Mouse (Mus musculus): ENCODE measurements at regions not wholly inside any gene's neighbourhood (a gene's known extent, or its start where the extent isn't known, plus 50 kb on each side); places are given as distances from the start of the nearest gene placed in this dataset.
A peak's percentile ranks its signal among the peaks of the same experiment; 100 is the strongest.

GRCm38 (mm10) chr17:41990804-41991203 is 324.9 kb upstream of the Ptchd4 start:
- no peak for DNase-seq (ENCODE audit: low spot score in 2 of 2)

DNA sequence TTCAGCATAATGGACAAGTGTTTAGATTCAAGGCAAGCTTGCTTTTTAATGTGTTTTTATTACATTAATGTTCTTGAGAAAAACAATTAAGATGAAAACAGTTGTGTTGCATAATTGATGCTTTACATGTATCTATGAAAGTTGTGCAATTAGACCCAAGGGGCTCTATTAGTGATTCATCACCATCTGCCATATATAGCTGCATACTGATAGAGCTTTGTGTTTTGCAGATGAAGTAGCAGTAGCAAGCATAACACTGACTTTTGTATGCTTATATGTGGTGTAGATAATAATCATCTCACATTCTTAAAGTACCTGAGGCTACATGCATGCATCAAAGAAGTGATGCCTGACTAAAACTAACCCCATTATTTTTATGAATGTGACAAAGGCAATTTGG is 307.3 kb upstream of the Ptchd4 start:
- DNase-seq (ENCODE audit: low spot score in 2 of 2) = no peak

DNA sequence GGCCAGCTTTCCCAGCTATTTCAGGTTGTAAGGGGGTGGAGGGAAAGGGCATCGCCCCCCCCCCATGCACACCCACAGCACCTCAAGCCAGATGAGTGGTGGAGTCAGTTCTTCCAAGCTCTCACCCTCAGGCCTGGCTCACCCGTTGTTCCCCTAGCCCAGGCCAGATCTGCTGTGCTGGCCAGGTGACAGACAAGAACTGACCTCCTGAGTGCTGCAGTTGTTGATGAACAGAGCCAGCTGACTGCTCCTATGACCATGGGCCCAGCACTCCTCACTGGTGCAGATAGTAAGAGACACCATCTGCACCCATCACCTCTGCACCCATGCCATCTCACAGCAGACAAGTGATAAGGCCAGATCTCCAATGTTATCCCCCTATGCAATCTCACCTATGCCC is 291.5 kb upstream of the Ptchd4 start:
- no peak for DNase-seq (ENCODE audit: low spot score in 2 of 2)

DNA sequence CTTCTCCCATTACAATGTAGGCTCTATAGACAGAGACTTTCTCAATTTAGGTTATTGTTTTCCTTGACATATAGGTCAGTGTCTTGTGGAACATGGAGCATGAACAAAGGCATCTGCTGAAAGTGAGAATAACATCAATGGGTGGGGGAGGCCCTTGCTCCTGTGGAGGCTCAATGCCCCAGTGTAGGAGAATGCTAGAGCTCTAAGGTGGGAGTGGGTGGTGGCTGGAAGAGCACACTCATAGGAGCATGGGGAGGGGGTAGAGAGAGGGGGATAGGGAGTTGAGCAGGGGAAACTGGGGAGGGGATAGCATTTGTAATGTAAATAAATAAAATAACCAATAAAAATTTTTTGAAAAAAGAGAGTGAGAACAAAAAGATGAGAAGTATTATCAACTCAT is 288.5 kb upstream of the Ptchd4 start:
- no peak for DNase-seq (ENCODE audit: low spot score in 2 of 2)

- no peak for DNase-seq (ENCODE audit: low spot score in 2 of 2)
Observed at GRCm38 (mm10) chr17:42029452-42029851, 286.3 kb upstream of the Ptchd4 start.

DNA sequence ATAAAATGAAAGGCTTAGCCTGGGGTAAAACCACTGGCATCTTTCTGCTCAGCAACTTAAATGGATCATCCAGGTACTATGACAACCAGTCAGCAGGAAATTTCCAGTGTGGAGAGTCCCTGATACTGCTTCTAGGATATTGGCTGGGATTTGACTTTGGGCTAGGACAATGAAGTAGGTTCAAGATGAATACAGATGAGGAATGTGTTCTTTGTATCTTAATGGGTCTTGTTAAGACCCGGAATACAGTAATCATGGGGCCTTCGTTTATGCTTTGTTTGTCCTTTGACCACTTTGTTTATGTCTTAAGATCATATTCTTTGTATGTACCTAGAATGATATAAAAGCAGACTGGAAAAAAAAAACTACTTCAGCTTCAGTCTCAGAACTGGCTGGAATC is 278.7 kb upstream of the Ptchd4 start:
- no peak for DNase-seq (ENCODE audit: low spot score in 2 of 2)

GRCm38 (mm10) chr17:42049779-42050515 is 265.8 kb upstream of the Ptchd4 start:
- no peak for DNase-seq (ENCODE audit: low spot score in 2 of 2)

DNA sequence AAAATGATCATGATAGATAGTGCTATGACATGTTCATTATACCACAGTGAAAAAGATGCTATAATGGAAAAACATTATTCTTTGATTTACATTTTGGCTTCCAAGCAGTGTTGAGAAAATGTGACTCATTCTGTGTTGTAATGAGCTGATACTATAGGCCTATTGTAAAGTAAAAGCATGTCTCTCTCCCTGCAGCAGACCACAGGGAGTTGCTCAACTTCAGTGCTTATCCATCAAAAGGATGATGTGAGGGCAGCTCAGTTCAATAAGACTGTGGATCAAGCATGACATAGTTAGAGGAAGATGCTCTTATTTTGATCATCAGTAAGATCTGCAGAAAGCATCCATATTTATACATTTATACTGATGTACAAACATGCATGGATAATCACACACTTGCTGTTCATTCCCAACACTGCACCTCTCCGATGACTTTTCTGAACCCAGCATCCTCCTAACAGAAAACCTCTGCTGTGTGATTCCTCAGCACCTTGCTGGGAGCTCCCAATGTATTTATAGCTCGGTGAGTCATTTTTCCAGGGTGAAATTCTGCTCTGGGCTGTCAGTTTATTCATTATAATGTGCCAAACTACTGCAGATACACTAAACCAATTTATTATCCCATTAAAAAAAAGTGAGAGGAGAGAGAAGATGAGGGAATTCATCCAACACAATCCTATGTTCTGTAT is 224.8 kb upstream of the Ptchd4 start:
- peak in 1 of 2 experiments; percentile 1 for DNase-seq (ENCODE audit: low spot score in 2 of 2)

DNA sequence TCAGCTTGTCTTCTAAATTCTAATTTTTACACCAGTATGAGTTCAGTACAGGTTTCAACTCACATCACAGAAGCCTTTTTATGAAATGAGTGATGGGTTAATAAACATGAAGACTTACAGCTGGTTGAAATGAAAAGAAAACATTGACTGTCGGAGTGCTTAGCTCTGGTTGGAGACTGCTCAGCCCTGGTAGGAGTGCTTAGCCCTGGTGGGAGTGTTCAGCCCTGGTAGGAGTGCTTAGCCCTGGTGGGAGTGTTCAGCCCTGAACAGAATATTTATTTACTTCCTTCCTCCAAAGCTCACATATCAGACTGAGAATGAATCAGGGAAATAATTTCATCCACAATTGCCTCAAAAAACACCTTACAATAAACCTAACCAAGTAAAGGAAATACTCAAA is 202.1 kb upstream of the Ptchd4 start:
- no peak for DNase-seq (ENCODE audit: low spot score in 2 of 2)

DNA sequence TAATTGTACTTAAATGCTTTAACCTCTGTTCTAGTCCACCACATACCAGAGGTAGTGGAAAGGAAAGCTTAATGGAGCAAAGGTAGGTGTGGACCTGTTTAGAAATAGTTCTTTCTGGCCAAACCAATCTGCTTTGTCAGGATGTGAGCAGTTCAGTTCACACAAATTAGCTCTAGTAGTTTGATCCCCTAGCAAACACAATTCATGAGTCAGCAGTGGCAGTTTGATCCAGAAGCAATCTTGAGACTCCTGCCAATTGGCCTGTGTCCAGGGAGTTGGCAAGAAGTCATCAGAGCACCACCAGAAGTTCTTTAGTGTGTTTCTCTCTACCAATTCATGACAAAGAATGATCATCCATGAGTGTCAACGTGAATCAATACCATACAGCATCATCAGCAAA is 195.0 kb upstream of the Ptchd4 start:
- no peak for DNase-seq (ENCODE audit: low spot score in 2 of 2)

GRCm38 (mm10) chr17:42126488-42127237 is 189.1 kb upstream of the Ptchd4 start:
- no peak for DNase-seq (ENCODE audit: low spot score in 2 of 2)

DNA sequence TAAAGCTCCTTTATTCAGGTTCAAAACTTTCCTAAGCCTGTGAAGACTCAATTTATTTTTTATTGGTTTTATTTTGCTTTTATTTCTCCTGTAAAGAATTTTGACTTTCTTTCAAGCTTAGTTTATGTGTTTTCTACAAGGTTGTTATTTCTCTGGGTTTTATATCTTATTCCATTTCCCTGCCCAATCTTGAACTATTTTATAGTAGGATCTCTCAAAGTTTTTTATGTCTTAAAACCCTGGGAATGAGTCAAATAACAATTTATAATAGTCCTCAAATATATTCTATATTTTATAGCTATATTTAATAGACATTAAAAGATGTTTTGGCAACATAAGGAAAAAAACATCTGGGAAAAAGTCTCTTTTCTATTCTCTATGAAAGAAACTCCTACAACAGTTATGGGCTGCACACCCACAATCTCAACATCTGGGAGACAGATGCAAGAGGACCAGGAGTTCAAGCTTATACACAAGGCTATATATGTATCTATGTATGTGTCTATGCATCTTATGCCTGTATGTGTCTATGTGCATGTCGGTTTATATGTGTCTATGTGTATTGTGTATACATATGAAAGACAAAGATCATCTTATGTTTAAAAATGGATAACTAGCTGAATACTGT is 146.2 kb upstream of the Ptchd4 start:
- DNase-seq (ENCODE audit: low spot score in 2 of 2) = no peak

DNA sequence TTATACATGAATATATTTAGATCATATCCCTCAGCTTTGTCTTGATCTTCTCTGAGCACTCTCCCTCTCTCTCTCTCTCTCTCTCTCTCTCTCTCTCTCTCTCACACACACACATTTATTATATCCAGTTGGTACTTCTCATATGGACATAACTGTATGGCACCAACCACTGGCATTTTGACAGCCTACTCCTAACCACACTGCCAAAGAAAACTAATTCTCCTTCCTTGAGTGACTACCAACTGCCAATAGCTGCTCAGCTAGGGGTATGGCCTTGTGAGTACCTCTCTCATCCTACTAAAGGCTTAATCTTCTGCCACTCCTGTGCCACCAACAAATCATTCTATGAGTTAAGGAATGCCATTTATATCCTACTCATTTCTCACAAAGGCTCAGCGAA is 127.2 kb upstream of the Ptchd4 start:
- no peak for DNase-seq (ENCODE audit: low spot score in 2 of 2)

GRCm38 (mm10) chr17:42190206-42190902 is 125.4 kb upstream of the Ptchd4 start:
- no peak for DNase-seq (ENCODE audit: low spot score in 2 of 2)
